Mouse (Mus musculus): ENCODE measurements around the gene Trappc4. TPM values are rescaled to one million over a fixed set of nuclear protein-coding genes. Genes with fewer than 3 reads are reported as not detected.

Trappc4 gene
- polyA plus RNA-seq, 1 experiment from 2014 or later, result 256 TPM

- Histone ChIP-seq H3K4me3 (no peak overlapping the region), H3K9ac (peak overlapping the region; percentile 38; the same call in 1 of the 2 replicates), H3K4me2 (replicated peaks) (peak overlapping the region; percentile 95; the same call in 1 of the 2 replicates), H3K27me3 (no peaks in the 10 kb centered on the region), H3K4me1 (peaks cover 30% of the 10 kb centered on the region), H3K36me3 (peaks cover 54% of the 10 kb centered on the region), H3K27ac (no peak overlapping the region), H3K9me3 (replicated peaks) (no peaks in the 10 kb centered on the region)
- ATAC-seq (ENCODE audit: low FRiP score), result no peak
- 91% methylated on average over 6 of the region's 6 CpGs for WGBS
These were observed 7.6 kb downstream of the Trappc4 start for GRCm38 (mm10) chr9:44399795-44400114.

DNA sequence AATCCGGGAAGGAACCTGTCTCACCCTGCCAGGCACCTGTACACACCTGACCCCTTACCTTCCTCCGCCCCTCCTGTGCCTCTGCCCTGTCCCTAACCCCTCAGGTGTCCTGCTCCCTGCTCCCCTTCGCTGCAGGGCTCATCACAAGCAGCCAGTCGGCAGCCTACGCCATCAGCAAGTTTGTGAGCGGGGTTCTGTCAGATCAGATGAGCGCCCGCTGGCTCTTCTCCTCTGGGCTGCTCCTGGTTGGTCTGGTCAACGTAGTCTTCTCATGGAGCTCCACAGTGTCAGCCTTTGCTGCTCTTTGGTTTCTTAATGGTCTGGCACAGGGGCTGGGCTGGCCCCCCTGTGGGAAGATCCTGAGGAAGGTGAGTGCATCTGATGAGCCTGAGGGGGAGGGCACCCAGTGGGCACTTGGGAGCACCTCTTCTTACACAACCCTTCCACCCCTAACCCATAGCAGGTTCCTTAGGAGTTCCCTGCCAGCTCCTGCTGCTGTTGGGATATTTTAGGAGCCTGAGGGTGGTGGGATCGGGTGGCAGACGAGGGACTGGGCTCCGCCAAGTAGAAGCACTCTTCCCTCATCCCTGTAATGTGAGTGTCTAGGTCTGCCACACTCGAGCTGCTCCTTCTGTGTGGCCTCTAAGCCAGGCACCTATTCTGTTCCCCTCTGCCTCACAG, 8.1 kb downstream of the Trappc4 start:
- H3K4me3 ChIP-seq, result no peak overlapping the region
- H3K4me2 ChIP-seq (replicated peaks), result peak overlapping the region; percentile 95
- WGBS, result 84% methylated on average over 13 of the region's 13 CpGs
- no peaks in the 10 kb centered on the region for H3K9me3 ChIP-seq (replicated peaks)
- no peaks in the 10 kb centered on the region for H3K27me3 ChIP-seq
- peaks cover 49% of the 10 kb centered on the region for H3K36me3 ChIP-seq
- no peak overlapping the region for H3K27ac ChIP-seq
- H3K9ac ChIP-seq, result peak overlapping the region; percentile 38
- H3K4me1 ChIP-seq, result peaks cover 30% of the 10 kb centered on the region
- no peak for ATAC-seq (ENCODE audit: low FRiP score)

DNA sequence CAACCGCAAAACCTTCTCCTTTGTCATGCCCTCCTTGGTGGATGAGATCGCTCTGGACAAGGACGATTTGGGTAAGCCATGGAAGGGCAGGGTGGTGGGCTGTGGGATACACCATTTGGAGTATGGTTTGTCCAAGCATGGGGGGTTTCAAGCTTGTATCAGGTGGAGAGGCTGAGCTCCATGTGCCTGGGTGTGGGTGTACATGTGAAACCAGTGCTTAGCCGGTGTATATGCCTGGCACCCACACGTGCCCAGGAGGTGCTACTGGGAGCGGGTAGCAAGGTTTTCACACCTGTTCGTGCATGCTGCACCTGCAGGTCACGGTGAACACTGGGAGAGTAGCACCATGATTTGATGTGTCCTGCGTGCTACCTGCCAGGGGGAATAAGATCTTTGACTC, 8.8 kb downstream of the Trappc4 start:
- Histone ChIP-seq H3K9me3 (replicated peaks) (no peaks in the 10 kb centered on the region), H3K4me1 (peaks cover 30% of the 10 kb centered on the region), H3K36me3 (peaks cover 42% of the 10 kb centered on the region), H3K27me3 (no peaks in the 10 kb centered on the region), H3K4me2 (replicated peaks) (peak overlapping the region; percentile 95), H3K4me3 (peak overlapping the region; percentile 78), H3K27ac (peak overlapping the region; percentile 91), H3K9ac (peak overlapping the region; percentile 90)
- ATAC-seq (ENCODE audit: low FRiP score), result no peak
- WGBS, result 76% methylated on average over 9 of the region's 9 CpGs

GRCm38 (mm10) chr9:44398087-44398486, 9.3 kb downstream of the Trappc4 start:
- peaks cover 30% of the 10 kb centered on the region for H3K4me1 ChIP-seq
- no peaks in the 10 kb centered on the region for H3K27me3 ChIP-seq
- peak overlapping the region; percentile 78 for H3K4me3 ChIP-seq
- peak overlapping the region; percentile 91 for H3K27ac ChIP-seq
- H3K36me3 ChIP-seq, result peaks cover 37% of the 10 kb centered on the region
- ATAC-seq (ENCODE audit: low FRiP score), result no peak
- peak overlapping the region; percentile 95 for H3K4me2 ChIP-seq (replicated peaks)
- peak overlapping the region; percentile 90 for H3K9ac ChIP-seq
- no peaks in the 10 kb centered on the region for H3K9me3 ChIP-seq (replicated peaks)
- 20% methylated on average over 4 of the region's 4 CpGs for WGBS

- Histone ChIP-seq H3K9me3 (replicated peaks) (no peaks in the 10 kb centered on the region), H3K36me3 (peaks cover 31% of the 10 kb centered on the region), H3K4me1 (peaks cover 30% of the 10 kb centered on the region), H3K9ac (peak within 1 kb of the TSS; percentile 90), H3K4me2 (replicated peaks) (peak within 1 kb of the TSS; percentile 95), H3K27ac (peak within 1 kb of the TSS; percentile 91), H3K27me3 (no peaks in the 10 kb centered on the region), H3K4me3 (peak within 1 kb of the TSS; percentile 78)
- ATAC-seq (ENCODE audit: low FRiP score), result peak; percentile 98
- under 1% methylated on average over 43 of the region's 43 CpGs for WGBS
These were observed 10.6 kb downstream of the Trappc4 start, which contains the start of gene Slc37a4 for GRCm38 (mm10) chr9:44396684-44397411. Slc37a4 (plus strand) TSS chr9:44396852.

DNA sequence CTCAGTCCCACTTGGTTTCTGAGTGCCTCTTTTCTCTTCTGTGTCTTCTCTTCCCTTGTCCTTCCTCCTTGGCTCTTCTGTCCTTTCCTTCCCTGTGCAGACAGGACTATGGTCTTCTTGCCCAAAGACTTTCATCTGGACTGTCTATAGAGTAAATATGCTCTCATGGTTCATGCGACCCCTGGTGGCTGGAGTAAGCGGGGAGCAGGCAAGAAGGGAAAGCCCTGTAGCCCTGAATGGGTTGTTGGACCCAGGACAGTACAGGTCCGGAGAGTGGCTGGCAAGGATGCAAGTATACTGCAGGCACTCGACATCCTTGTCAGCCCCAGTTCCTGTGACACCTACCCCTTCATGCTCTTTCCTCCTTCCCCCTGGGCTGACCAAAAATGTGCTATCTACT, 15.9 kb downstream of the Trappc4 start:
- no peaks in the 10 kb centered on the region for H3K9me3 ChIP-seq (replicated peaks)
- 43% methylated on average over 4 of the region's 4 CpGs for WGBS
- no peak overlapping the region for H3K4me3 ChIP-seq
- H3K36me3 ChIP-seq, result peaks cover 56% of the 10 kb centered on the region
- H3K27ac ChIP-seq, result no peak overlapping the region
- no peak overlapping the region for H3K9ac ChIP-seq
- no peak overlapping the region for H3K4me2 ChIP-seq (replicated peaks)
- ATAC-seq (ENCODE audit: low FRiP score), result no peak
- peaks cover 3% of the 10 kb centered on the region; the same call in 1 of the 2 replicates for H3K4me1 ChIP-seq
- H3K27me3 ChIP-seq, result no peaks in the 10 kb centered on the region

GRCm38 (mm10) chr9:44389273-44389672, 18.1 kb downstream of the Trappc4 start:
- H3K4me2 ChIP-seq (replicated peaks), result no peak overlapping the region
- H3K4me1 ChIP-seq, result no peaks in the 10 kb centered on the region
- H3K27me3 ChIP-seq, result no peaks in the 10 kb centered on the region
- peaks cover 78% of the 10 kb centered on the region for H3K36me3 ChIP-seq
- WGBS, result 65% methylated on average over 8 of the region's 8 CpGs
- ATAC-seq (ENCODE audit: low FRiP score), result no peak
- no peak overlapping the region for H3K27ac ChIP-seq
- no peaks in the 10 kb centered on the region for H3K9me3 ChIP-seq (replicated peaks)
- no peak overlapping the region for H3K4me3 ChIP-seq
- H3K9ac ChIP-seq, result no peak overlapping the region

DNA sequence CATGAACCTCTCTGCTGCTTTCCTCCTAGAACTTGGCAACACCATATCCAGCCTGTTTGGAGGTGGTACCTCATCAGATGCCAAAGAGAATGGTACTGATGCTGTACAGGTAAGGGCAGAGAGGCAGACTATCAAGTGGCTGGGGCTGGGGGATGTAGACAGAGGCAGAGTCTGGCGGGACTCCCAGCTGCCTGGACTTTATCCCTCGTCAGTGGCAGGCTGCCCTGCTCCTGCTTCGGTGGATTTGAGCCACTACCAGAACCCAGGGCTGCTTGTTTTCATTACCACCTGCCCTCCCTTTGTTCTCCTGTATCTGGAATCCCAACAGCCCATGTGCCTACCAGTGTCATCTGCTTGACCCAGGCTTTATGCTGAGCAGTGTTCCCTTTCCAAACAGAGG, 20.2 kb downstream of the Trappc4 start:
- ATAC-seq (ENCODE audit: low FRiP score), result no peak
- H3K4me3 ChIP-seq, result no peak overlapping the region
- H3K9ac ChIP-seq, result no peak overlapping the region
- WGBS, result 79% methylated on average over 3 of the region's 3 CpGs
- H3K36me3 ChIP-seq, result peaks cover 97% of the 10 kb centered on the region
- H3K4me2 ChIP-seq (replicated peaks), result no peak overlapping the region
- H3K27me3 ChIP-seq, result no peaks in the 10 kb centered on the region
- no peaks in the 10 kb centered on the region for H3K4me1 ChIP-seq
- no peak overlapping the region for H3K27ac ChIP-seq
- H3K9me3 ChIP-seq (replicated peaks), result no peaks in the 10 kb centered on the region

GRCm38 (mm10) chr9:44384596-44384995, 22.8 kb downstream of the Trappc4 start:
- 91% methylated on average over 13 of the region's 13 CpGs for WGBS
- peaks cover 14% of the 10 kb centered on the region for H3K4me1 ChIP-seq
- no peak overlapping the region for H3K4me3 ChIP-seq
- H3K27ac ChIP-seq, result no peak overlapping the region
- no peak overlapping the region for H3K9ac ChIP-seq
- H3K36me3 ChIP-seq, result peaks cover 88% of the 10 kb centered on the region
- ATAC-seq (ENCODE audit: low FRiP score), result no peak
- H3K9me3 ChIP-seq (replicated peaks), result no peaks in the 10 kb centered on the region
- no peaks in the 10 kb centered on the region for H3K27me3 ChIP-seq
- H3K4me2 ChIP-seq (replicated peaks), result no peak overlapping the region

DNA sequence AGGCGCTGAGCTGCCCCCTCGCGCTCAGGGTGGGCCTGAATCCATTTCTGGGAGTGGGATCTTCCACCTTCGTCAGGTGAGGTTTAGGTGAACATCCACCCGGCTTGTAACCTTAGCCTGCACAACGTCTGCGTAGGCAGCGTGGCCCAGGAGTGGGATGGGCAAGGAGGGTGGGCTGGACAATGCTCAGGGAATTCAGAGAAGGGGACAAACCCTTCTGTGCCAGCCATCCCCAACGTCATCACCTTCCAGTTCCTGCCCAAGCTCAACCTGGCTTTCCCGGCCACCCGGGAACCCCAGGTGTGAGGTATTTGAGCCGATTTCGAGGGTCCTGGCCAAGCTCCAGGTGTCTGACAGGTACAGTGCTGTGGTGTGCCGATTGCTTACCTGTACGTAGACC, 27.5 kb downstream of the Trappc4 start:
- Histone ChIP-seq H3K36me3 (peaks cover 41% of the 10 kb centered on the region), H3K4me2 (replicated peaks) (peak overlapping the region; percentile 97), H3K27ac (peak overlapping the region; percentile 81), H3K9ac (peak overlapping the region; percentile 94), H3K9me3 (replicated peaks) (no peaks in the 10 kb centered on the region), H3K27me3 (no peaks in the 10 kb centered on the region), H3K4me1 (peaks cover 19% of the 10 kb centered on the region), H3K4me3 (peak overlapping the region; percentile 83)
- WGBS, result 11% methylated on average over 15 of the region's 15 CpGs
- peak; percentile 30; the same call in 1 of the 2 replicates for ATAC-seq (ENCODE audit: low FRiP score)

- Histone ChIP-seq H3K27me3 (no peaks in the 10 kb centered on the region), H3K27ac (peak within 1 kb of the TSS; percentile 87), H3K9ac (peak within 1 kb of the TSS; percentile 94), H3K4me3 (peak within 1 kb of the TSS; percentile 83), H3K4me1 (peaks cover 19% of the 10 kb centered on the region), H3K36me3 (peaks cover 35% of the 10 kb centered on the region), H3K9me3 (replicated peaks) (no peaks in the 10 kb centered on the region), H3K4me2 (replicated peaks) (peak within 1 kb of the TSS; percentile 97)
- under 1% methylated on average over 83 of the region's 83 CpGs for WGBS
- peak; percentile 97 for ATAC-seq (ENCODE audit: low FRiP score)
These were observed 28.2 kb downstream of the Trappc4 start, which contains the start of gene Hyou1 for GRCm38 (mm10) chr9:44379054-44379834. Hyou1 (plus strand) TSS chr9:44379490.

DNA sequence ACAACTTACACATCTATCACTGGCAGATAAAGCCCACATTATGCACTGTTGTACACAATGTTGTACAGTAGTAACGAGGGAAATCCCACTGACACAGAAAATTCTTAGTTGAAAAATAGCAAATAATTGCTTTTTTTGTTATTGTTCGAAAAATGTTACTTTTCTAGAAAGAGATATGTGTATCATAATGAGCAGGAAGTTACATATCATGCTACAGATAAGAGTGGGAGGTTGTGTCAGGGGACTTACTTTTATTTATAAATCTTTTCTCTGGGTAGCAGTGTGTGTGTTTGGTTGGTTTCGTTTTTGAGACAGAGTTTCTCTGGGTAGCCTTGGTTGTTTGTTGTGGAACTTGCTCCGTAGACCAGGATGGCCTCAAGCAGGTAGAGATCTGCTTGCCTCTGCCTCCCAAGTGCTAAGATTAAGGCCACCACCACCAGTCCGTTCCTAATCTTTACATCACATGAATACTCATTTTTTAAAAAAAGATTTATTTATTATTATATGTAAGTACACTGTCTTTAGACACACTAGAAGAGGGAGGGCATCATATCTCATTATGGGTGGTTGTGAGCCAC, 29.2 kb downstream of the Trappc4 start:
- no peaks in the 10 kb centered on the region for H3K9me3 ChIP-seq (replicated peaks)
- H3K4me1 ChIP-seq, result peaks cover 19% of the 10 kb centered on the region
- H3K27me3 ChIP-seq, result no peaks in the 10 kb centered on the region
- ATAC-seq (ENCODE audit: low FRiP score), result no peak
- peak overlapping the region; percentile 87; the same call in 1 of the 2 replicates for H3K27ac ChIP-seq
- H3K9ac ChIP-seq, result peak overlapping the region; percentile 73
- H3K36me3 ChIP-seq, result peaks cover 24% of the 10 kb centered on the region
- 92% methylated on average over 5 of the region's 5 CpGs for WGBS
- peak overlapping the region; percentile 97 for H3K4me2 ChIP-seq (replicated peaks)
- peak overlapping the region; percentile 83 for H3K4me3 ChIP-seq
